Mouse (Mus musculus) macrophage (primary cell): ENCODE data around the gene Ptger2. TPM values are rescaled to one million over a fixed set of nuclear protein-coding genes. Genes with fewer than 3 reads are reported as not detected.
A peak's percentile ranks its signal among the peaks of the same experiment; 100 is the strongest.
"Not testable (repeated sequence)": the region's sequence is repeated elsewhere in the genome, so short reads cannot be mapped to it uniquely, and the experiment has no call there.

ENCODE experiments used
- H3K27ac ChIP-seq: fragments of 350-480 bp; formaldehyde crosslinking; 2 replicates; pipeline ENCODE4 v1.9.0; 2021
- H3K36me3 ChIP-seq: fragments of 350-480 bp; formaldehyde crosslinking; 2 replicates; pipeline ENCODE4 v1.9.0; 2021; ENCODE audit errors: inconsistent target
- H3K4me3 ChIP-seq: fragments of 350-480 bp; formaldehyde crosslinking; 2 replicates; pipeline ENCODE4 v1.9.0; 2021; ENCODE audit errors: inconsistent target
- H3K79me2 ChIP-seq: fragments of 350-480 bp; formaldehyde crosslinking; 2 replicates; pipeline ENCODE4 v1.9.0; 2021; ENCODE audit errors: inconsistent target
- WGBS: methylation state at CpG from one replicate; pipeline ENCODE4 v1.1.7; 2026; ENCODE audit warnings: inconsistent platforms; ENCODE audit not compliant: missing documents; 5-methylcytosine and 5-hydroxymethylcytosine counted together
- polyA plus RNA-seq: library from polyadenylated mRNA; stranded (reverse); fragments of 250-400 nt; gene quantifications from 3 replicates; pipeline ENCODE4 v1.2.4, GENCODE M21; 2018; ENCODE audit warnings: inconsistent platforms
- total RNA-seq, 78 experiments: library from RNA; depleted of rRNA; stranded (reverse); fragments of 250-400 nt; gene quantifications; 1 replicate in 9 of 78; 2 replicates in 24 of 78; 3 replicates in 43 of 78; 4 replicates in 2 of 78; pipeline ENCODE4 v1.2.4; 2018; ENCODE audit warnings: inconsistent platforms in 56 of 78

The Ptger2 gene
- total RNA-seq (2018; cell fraction: chromatin; rRNA removed), result 10 to 100 TPM in 15 of 26 experiments, 1 to 10 TPM in 11; 1.9 to 32.8 (median 11.7) TPM
- 1 to 10 TPM; 1.6 to 6.0 (median 3.3) TPM for total RNA-seq (2018; cell fraction: cytosol; rRNA removed)
- total RNA-seq (2018; cell fraction: nucleus; rRNA removed), result 10 to 100 TPM in 20 of 26 experiments, 1 to 10 TPM in 6; 3.7 to 62.5 (median 16.6) TPM
- 2.1 to 3.0 TPM (median 2.4 TPM) in 3 replicates for polyA plus RNA-seq

DNA sequence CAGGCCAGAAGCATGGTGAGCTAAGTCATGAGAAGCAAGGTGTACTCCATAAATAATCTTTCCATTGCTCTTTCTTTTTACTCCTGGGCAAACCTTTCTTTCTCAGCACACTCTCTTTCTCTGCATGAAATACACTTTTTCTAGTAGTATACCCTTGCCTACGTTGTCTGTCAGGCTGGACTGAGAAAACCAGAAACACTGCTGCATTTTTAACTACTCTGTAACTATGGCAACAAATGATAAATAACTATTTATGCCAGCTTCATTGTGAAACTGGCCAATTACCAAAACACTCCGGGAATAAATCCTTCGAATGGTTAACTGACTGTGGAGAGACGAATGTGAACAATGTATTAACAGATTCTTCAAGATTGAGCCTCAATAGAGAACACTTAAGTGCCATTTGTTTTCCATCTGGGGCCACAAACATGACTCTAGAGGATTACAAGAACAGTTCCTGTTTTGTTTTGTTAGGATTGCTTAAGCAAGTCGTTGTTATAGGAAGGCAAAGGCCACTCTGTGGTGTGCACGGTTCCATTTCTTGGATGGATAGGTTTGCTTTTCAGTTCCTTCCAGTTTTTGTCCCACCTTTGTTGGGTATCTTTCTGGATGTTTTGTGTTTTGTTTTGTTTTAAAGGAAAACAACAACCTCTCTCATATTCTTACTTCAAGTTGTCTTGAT is at the start of gene Ptger2:
Gene Ptger2, plus strand, starts transcription at position 522 of the 682 bp plus-strand sequence.
- 43% methylated on average over 5 of the region's 6 CpGs for WGBS
- not testable (repeated sequence) for H3K36me3 ChIP-seq
- H3K4me3 ChIP-seq, result peak within 1 kb of the TSS; percentile 73
- peaks cover 20% of the 10 kb centered on the region; the same call in 1 of the 2 replicates for H3K79me2 ChIP-seq
- peak within 1 kb of the TSS; percentile 83 for H3K27ac ChIP-seq

DNA sequence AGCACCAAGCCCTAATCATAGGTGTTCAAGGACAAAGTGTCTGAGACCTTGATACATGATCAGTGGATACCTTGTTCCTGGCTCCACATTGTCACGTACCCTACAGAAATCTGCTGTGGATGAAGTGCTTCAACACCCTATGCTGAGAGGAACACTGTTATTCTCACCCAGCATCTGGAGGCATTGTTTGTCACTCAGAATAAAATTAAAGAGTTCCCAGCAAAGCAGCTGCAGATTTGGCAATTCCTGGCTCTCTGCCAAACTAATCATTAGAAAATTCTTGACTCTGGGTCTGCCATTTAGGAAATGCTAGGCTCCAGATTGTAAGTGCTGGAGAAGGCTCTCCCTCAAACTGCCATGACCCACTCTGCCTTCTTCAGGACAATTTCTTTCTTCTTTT is 27.2 kb upstream of the Ptger2 start:
- H3K4me3 ChIP-seq, result no peak overlapping the region
- H3K79me2 ChIP-seq, result no peaks in the 10 kb centered on the region
- 100% methylated on average over 1 of the region's 1 CpGs for WGBS
- H3K27ac ChIP-seq, result no peak overlapping the region
- H3K36me3 ChIP-seq, result no peaks in the 10 kb centered on the region

DNA sequence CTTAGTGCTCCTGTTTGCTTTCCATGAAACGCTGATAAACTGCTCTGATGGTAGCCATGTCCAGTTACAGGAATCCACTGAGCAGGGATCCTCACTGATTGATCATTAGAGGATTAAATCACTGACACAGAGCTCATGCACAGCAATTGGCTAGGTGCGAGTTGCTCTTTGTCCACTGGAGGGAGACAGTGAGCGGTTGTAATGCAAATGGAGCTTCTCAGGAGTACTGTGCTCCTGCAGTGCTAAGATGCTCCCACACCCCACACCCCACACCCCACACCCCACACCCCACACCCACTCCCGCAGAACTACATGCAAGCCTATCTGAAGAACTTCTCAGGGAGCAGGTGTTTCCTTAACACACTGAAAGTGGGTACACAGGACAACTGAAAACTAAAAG is 10.7 kb upstream of the Ptger2 start:
- H3K36me3 ChIP-seq, H3K79me2 ChIP-seq, H3K4me3 ChIP-seq, H3K27ac ChIP-seq: not testable (repeated sequence)
- 0% methylated on average over 3 of the region's 4 CpGs for WGBS

- Histone ChIP-seq H3K36me3 (no peaks in the 10 kb centered on the region), H3K4me3 (no peak overlapping the region), H3K79me2 (no peaks in the 10 kb centered on the region), H3K27ac (no peak overlapping the region)
- 6% methylated on average over 3 of the region's 3 CpGs for WGBS
Observed at GRCm38 (mm10) chr14:44979887-44980286, 8.1 kb upstream of the Ptger2 start.

- Histone ChIP-seq H3K79me2 (no peaks in the 10 kb centered on the region), H3K27ac (no peak overlapping the region), H3K36me3 (no peaks in the 10 kb centered on the region), H3K4me3 (no peak overlapping the region)
- 19% methylated on average over 4 of the region's 4 CpGs for WGBS
Observed at GRCm38 (mm10) chr14:44981490-44981889, 6.5 kb upstream of the Ptger2 start.

- Histone ChIP-seq H3K36me3 (no peaks in the 10 kb centered on the region), H3K27ac (no peak overlapping the region), H3K4me3 (no peak overlapping the region), H3K79me2 (peaks cover 7% of the 10 kb centered on the region; the same call in 1 of the 2 replicates)
- WGBS, result 82% methylated on average over 9 of the region's 9 CpGs
Observed at GRCm38 (mm10) chr14:44984106-44984505, 3.9 kb upstream of the Ptger2 start.

GRCm38 (mm10) chr14:44986248-44986647 is 1.7 kb upstream of the Ptger2 start:
- Histone ChIP-seq H3K4me3 (no peak overlapping the region), H3K36me3 (no peaks in the 10 kb centered on the region), H3K79me2 (peaks cover 20% of the 10 kb centered on the region; the same call in 1 of the 2 replicates), H3K27ac (peak overlapping the region; percentile 83)

- peak overlapping the region; percentile 83 for H3K27ac ChIP-seq
Observed at GRCm38 (mm10) chr14:44988456-44989016, 541 bp downstream of the Ptger2 start.

GRCm38 (mm10) chr14:44989017-44989721 is 1.2 kb downstream of the Ptger2 start:
- peaks cover 20% of the 10 kb centered on the region; the same call in 1 of the 2 replicates for H3K79me2 ChIP-seq
- H3K4me3 ChIP-seq, result peak overlapping the region; percentile 73
- no peaks in the 10 kb centered on the region for H3K36me3 ChIP-seq
- WGBS, result 3% methylated on average over 45 of the region's 45 CpGs
- peak overlapping the region; percentile 83 for H3K27ac ChIP-seq

More at GRCm38 (mm10) chr14:44988456-44989016, 541 bp downstream of the Ptger2 start:
- Histone ChIP-seq H3K79me2 (peaks cover 20% of the 10 kb centered on the region; the same call in 1 of the 2 replicates), H3K4me3 (peak overlapping the region; percentile 73), H3K36me3 (no peaks in the 10 kb centered on the region)
- 3% methylated on average over 14 of the region's 14 CpGs for WGBS

DNA sequence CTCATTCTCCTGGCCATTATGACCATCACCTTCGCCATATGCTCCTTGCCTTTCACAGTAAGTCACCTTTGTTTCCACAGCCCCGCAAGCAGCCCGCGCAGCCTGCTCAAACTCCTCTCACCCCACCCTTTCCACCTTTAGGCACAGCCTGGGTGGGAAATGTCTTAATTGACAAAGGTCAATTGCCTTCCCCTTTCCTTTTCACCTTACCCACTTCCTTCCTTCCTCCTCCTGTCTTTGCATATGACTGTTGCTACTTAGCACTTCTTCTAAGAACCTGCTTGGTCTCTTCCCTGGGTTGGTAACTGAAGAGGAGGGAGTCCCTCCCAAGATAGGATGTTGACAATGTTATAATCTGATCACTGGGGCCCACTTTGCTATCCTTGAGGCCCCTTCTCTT is 1.8 kb downstream of the Ptger2 start:
- Histone ChIP-seq H3K36me3 (no peaks in the 10 kb centered on the region), H3K79me2 (peaks cover 20% of the 10 kb centered on the region; the same call in 1 of the 2 replicates), H3K4me3 (peak overlapping the region; percentile 73), H3K27ac (peak overlapping the region; percentile 83)
- WGBS, result 57% methylated on average over 4 of the region's 4 CpGs

DNA sequence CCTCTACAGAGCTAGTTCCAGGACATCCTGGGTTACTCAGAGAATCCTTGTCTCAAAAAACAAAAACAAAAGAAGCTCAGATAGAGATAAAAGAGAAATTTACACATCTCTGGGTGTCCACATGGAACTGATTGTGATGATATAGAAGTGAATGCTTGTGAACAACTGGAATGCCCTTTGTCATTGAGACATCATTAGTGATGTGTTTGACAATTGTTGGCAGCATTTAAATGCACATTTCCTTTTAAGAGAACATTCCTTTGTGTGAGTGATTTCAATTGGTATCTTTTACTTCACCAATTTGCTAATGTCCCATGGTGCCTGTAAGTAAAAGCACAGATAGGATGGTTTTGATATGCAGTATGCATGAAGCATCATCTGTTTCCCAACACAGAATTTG is 6.3 kb downstream of the Ptger2 start:
- no peaks in the 10 kb centered on the region for H3K36me3 ChIP-seq
- no peak overlapping the region for H3K4me3 ChIP-seq
- peaks cover 11% of the 10 kb centered on the region; the same call in 1 of the 2 replicates for H3K79me2 ChIP-seq
- no peak overlapping the region for H3K27ac ChIP-seq

- H3K79me2 ChIP-seq, result no peaks in the 10 kb centered on the region
- 92% methylated on average over 3 of the region's 3 CpGs for WGBS
- H3K4me3 ChIP-seq, result no peak overlapping the region
- H3K27ac ChIP-seq, result no peak overlapping the region
- no peaks in the 10 kb centered on the region; the same call in 1 of the 2 replicates for H3K36me3 ChIP-seq
Observed at GRCm38 (mm10) chr14:45000086-45000769, 12.2 kb downstream of the Ptger2 start.

DNA sequence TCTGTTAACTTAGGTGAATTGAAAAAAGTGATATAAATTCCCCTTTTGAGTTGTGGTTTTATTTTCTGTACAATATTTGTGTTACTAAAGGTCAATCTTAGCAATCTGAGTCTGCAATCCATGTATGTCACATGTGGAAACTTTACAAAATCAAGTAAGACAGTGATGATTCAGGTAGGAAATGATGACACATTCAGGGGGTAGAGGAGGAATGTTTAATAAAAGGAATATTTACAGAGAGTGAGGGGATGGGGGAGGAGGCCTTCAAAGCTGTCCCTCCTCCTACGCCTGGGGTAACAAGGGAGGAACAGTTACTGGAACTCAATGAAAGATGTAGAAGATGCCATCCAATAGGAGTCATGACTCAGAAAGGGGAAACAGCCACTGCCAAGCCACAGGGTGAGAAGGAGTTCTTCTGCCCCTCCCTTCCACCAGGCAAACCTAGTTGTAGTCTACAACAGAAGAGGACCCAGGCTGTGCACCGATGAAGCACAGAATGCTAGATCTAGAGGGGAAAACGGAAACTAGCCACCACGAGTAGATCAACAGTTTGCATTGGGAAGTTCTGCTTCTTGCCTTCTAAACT is 17.8 kb downstream of the Ptger2 start:
- WGBS, result 5% methylated on average over 4 of the region's 4 CpGs
- no peak overlapping the region for H3K27ac ChIP-seq
- no peaks in the 10 kb centered on the region; the same call in 1 of the 2 replicates for H3K36me3 ChIP-seq
- no peaks in the 10 kb centered on the region for H3K79me2 ChIP-seq
- H3K4me3 ChIP-seq, result no peak overlapping the region

- 100% methylated on average over 1 of the region's 1 CpGs for WGBS
- H3K36me3 ChIP-seq, result no peaks in the 10 kb centered on the region
- H3K27ac ChIP-seq, result no peak overlapping the region
- H3K79me2 ChIP-seq, result no peaks in the 10 kb centered on the region
- H3K4me3 ChIP-seq, result no peak overlapping the region
Observed at GRCm38 (mm10) chr14:45009242-45009641, 21.2 kb downstream of the Ptger2 start.
